Mouse (Mus musculus): ENCODE results near the gene Sh3bgr.

Gene Sh3bgr

GRCm38 (mm10) chr16:96199913-96200701, at the start of gene Sh3bgr:
Sh3bgr (plus strand) TSS chr16:96200450.
- DNase-seq, result no peak

GRCm38 (mm10) chr16:96150995-96151394, 49.3 kb upstream of the Sh3bgr start:
- no peak for DNase-seq

DNA sequence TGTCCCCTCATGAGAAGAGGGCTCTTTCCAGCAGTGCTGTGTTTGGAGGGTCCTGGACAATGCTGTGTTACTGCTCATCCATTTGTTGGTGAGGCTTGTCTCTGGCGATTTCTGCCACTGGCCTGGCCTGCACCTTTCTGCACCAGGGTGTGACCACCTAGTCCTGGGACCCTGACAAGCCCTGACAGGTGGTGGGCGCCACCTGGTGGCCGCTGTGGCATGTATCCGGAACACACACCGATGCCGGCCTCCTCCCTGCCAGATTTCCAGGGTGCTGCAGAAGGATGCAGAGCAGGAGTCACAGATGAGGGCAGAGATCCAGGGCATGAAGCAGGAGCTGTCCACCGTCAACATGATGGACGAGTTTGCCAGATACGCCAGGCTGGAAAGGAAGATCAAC, 48.7 kb upstream of the Sh3bgr start:
- peak; percentile 88 for DNase-seq

- no peak for DNase-seq
Observed at GRCm38 (mm10) chr16:96154476-96154875, 45.8 kb upstream of the Sh3bgr start.

- no peak for DNase-seq
Observed at GRCm38 (mm10) chr16:96156019-96156418, 44.2 kb upstream of the Sh3bgr start.

- no peak for DNase-seq
Observed at GRCm38 (mm10) chr16:96157171-96157570, 43.1 kb upstream of the Sh3bgr start.

DNA sequence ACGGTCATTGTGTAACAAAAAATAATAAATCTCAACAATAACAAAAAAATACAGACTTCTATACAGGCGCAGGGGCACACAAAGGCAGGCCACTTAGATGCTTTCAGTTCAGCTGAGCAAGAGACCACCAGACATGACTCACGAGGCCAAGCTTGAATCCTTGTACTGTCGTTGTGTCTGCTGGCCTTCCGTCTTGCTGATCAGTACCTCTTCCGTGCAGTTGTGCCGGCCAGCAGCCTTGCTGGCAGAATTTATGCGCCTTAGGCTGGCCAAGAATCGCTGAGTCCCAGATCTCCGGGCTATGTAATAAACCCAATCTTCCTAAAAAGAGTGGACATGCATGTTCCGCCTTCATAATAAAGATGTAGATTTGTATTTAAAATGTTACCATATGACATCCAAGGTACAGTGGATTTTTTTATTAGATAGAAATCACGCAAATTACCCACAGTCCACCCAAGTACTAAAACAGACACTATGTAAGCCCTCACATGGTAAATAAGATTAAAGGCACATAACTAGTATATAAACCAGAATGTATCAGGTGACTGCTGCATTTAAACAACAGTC, 41.7 kb upstream of the Sh3bgr start:
- no peak for DNase-seq

DNA sequence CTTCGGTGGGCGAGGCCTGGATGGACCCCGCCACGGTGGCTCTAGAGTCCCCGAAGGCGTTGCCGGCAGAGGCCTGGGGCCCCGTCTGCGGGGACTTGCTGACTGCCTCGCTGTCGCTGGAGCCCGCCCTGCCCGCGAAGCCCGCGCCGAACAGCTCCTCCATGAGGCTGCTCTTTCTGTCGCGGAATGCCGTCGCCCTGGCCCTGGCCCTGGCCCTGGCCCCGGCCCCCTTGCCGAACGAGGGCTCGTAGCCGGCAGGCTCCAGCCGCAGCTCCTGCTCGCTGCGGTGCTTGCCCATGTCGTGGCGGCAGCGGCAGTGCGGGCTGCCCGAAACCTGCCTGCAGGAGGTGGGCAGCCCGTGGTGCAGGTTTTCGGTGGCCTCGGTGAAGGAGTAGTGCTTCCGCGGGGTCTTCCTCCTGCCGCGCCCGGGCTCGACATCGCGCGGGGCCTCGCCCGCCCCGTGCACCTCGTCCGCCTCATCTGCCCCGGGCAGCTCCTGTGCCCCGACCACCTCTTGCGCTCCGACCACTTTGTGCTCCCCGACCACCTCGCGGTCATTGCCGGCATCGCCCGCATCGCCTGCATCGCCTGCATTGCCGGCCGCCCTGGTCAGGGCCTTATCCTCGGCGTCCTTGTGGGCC, 41.0 kb upstream of the Sh3bgr start:
- DNase-seq, result peak; percentile 51 to 55

- no peak for DNase-seq
Observed at GRCm38 (mm10) chr16:96159794-96160346, 40.4 kb upstream of the Sh3bgr start.

DNA sequence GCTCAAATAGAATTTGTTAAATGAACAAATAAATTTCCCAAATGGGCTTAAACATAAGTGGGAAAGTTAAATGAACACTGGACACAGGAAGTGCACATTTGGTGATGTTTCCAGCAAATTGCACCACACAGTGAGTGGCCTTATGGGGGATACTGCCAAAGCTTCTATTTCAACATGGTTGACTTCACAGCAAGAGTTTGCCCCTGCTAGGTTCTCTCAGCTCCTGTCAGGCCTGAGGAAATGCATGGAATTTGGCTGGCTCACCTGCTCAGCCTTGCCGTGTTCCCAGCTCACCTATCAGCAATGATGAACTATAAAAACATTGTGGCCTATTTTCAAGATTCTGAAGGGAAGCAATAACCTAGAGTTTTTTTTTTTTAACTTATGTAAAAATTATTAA, 39.3 kb upstream of the Sh3bgr start:
- DNase-seq, result no peak

DNA sequence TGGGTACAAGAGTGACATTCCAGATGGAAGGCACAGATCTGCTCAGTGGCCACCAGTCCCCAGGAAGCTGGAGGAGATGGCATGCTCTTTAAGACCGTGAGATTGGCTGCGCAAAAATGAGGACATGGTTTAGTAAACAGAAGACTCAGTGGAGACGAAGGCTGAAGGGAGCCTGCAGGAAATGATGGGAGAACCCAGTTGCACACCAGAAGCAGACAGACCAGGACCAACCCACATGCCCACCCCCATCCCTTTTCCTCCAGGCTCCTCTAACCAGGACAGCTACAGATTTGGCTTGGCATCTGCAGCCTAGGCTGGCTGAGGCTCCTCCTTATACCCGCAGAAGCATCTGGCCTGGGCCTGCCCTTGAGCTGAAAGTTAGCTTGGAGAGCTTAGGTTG, 38.9 kb upstream of the Sh3bgr start:
- DNase-seq, result no peak

DNA sequence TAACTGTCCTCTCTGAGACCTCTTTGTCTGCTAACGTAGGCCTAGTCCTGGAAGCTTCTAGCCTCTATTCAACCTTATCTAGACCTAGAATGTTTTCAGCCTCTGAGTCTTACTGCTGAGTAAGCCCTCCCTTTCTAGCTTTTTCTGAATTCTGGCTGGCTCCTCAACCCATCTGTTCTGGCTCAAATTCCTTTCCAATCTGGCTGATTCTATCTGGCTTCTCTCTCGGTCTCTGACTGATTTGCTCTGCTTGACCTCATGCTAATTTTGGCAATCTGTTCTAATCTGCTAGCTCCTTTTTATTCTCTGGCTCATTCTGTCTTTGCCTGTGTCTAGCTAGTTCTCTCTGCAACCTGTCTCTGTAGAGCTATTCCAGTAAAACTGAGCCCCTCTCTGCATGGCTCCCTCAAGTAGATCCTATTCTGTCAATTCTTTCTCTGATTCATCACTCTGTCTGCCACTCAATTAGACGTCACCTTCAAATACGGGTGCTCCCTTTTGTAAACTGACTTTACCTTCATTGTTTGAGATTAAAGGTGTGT, 34.5 kb upstream of the Sh3bgr start:
- no peak for DNase-seq

DNA sequence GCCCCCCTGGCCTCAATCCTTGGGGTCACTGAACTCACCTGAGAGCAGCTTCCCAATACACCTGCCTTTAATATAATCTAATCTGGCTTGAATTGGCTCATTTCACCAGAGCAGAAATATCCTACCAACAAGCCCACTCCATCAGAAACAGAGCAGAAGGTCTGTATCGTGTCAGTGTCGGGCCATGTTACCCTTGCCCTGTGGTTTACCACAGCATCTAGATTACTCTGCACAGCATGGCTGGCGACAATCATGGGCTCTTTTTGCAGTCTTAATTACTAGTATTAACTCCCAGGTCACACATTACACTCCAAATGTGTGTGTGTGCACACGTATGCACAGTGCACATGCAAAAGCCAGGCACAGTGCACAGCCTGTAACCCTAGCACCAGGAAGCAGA, 31.4 kb upstream of the Sh3bgr start:
- DNase-seq, result no peak

DNA sequence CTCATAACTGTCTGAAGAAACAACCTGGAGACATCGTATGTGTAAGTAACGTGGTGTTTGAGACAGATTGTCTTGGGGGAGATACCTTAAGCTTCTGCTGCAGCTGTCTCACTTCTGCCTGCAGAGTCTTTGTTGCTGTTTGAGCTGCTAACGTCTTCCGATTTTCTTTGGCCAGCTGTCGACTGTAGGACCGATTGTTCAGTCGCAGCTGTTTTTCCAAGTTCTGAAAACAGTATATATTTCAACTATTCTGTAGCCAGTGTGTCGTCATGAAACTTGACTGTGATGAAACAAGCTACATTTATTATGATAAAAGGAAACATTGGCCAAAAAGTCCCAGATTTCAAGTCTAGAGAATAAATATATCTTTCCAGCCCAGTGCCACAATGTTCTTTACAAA, 26.6 kb upstream of the Sh3bgr start:
- DNase-seq, result no peak

DNA sequence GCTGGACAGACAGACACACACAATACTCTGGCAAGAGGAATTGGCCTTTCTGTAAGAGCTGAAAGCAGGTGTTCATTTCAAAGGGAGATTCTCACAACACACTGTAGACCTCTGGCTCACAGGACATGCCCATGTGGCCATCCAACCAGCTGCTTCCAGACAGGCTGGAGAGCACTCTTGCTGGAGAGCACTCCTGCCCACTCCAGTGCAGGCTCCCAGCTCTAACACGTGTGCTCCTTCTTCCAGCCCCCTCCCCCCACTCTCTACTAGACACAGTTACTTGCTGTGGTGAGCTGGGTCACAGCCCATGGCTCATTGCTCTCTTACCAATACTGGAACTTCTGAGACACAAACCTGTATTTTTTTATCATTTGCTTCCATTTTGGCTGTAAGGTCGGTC, 24.9 kb upstream of the Sh3bgr start:
- no peak for DNase-seq

DNA sequence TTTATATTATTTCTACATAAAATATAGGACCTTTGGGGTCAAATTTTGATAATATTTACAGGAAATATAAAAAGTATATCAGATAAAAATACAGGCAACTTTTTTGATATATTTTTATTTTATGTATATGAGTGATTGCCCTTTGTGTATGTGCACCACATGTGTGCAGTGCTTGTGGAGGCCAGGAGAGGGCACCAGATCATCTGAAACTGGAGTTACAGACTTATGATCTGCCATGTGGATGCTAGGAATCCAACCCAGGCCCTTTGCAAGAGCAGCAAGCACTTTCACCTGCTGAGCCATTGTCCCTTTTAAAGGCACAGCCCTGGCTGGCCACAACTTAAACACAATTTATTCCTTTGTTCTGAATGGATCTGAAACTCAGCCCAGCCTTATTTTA, 21.1 kb upstream of the Sh3bgr start:
- no peak for DNase-seq

DNA sequence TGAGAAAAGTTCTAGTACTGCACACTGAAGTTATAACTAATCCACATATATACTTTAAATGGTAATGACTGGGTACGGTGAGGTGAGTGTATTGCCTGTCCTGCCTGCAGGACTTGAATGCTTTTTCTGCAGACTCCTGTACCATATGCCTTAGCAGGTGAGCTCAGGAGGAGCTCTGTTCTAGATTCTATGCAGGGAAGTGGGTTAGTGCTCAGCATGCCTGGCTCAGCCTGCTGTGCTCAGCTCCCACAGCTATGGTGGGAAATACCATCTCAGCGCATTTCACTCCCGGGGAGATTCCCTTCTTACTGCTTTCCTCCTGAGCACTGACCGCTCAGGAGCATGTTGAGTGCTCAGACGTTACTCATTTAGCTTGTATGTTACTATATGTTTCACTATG, 12.6 kb upstream of the Sh3bgr start:
- DNase-seq, result no peak

DNA sequence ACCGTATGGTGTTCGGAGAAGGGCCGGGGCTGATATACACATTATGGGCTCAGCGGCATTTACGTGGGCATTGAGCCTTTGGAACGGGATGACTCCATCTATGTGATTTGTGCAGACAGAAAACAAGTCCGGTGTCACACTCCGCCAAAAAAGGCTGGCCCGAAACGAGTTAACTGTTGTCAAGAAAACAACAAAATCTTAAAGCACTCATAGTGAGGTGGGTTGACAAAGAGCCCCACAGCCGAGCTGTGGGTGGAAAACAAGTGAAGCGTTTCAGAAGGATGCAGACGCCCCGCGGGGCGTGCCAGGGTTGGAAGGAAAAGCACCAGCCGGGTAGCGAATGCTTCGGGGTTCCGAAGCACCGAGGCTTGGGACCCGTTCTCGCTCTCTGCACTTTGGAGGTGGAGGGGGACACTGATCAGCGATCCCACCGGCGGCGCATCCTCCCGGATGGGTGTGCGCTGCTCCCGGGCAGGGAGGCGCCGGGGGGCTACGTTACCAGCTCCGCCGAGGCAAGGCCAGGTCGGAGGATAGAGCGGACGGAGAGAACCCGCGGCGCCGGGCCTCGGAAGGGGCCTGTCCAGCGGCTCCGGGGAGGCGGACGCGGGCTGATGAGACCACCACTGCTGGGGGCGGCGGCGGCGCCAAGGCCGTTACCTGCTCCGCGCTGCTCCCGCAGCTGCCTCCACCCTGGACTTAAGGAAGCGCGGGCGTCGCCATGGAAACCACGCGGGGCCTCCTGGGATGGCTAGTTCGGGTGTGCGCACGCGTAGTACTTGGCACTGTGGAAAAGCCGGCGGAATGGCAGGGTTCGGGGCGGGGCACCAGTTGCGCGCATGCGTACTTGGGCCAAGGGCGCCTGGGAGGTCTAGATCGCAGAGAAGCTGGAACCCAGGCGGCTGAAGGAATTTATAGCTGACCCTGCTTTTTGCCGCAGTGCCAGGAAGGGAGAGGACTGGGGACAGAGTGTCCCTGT, 8.4 kb upstream of the Sh3bgr start, which contains the start of gene Lca5l:
Lca5l (minus strand) TSS at position 741 of the 976 bp plus-strand sequence.
- peak; percentile 93 to 94 for DNase-seq

GRCm38 (mm10) chr16:96200702-96201028, 415 bp downstream of the Sh3bgr start:
- DNase-seq, result no peak

DNA sequence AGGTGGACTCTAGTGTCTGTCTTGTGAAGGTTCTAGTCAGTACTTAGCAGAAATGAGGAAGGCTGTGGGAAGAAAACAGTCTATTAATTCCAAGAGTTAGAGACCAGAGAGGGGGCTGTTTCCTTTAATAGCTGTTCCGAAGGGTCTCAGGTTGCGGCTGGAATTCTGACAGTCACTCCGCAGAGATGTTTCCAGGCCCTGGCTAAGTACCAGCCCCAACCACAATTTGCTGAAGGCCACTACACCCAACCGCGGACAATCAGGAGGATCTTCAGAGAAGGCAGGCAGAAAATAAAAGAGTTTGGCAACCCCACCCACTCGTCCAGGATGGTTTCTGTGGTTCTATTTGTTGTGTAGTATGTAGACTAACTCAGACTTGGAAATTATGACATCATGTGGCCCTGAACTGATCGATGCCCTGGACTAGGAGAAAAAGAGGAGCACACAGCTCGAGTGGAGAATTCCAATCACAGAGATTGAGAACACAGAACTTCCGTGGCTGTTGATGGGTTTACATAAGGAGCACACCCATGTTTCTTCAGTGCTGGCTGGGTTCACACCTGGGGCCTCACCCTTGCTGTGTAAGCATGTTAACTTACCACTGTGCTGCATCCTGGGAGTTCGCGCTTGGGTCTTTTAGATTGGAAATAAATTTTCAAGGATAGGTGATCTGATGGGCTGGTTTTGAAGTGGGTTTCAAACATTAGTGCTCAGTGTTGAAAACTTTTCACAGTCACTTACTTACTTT, 1.4 kb downstream of the Sh3bgr start:
- no peak for DNase-seq

GRCm38 (mm10) chr16:96209789-96210188, 9.5 kb downstream of the Sh3bgr start:
- DNase-seq, result no peak

GRCm38 (mm10) chr16:96210856-96211255, 10.6 kb downstream of the Sh3bgr start:
- peak in 1 of 2 experiments; percentile 13 for DNase-seq

All from B cell, adult 2 months (primary cell).